Mouse (Mus musculus): ENCODE measurements around the gene Csf1. TPM values are rescaled to one million over a fixed set of nuclear protein-coding genes. Genes with fewer than 3 reads are reported as not detected.

The Csf1 gene
- polyA plus RNA-seq, 1 experiment: 8.5 TPM

GRCm38 (mm10) chr3:107733329-107733728, 26.9 kb downstream of the Csf1 start:
- no peak for DNase-seq (ENCODE audit: low read depth)
- no peak for TF ChIP-seq POLR2A (IDR thresholded peaks at IDR 0.05; ENCODE audit: borderline replicate concordance, extremely low read depth, insufficient read depth, insufficient read length, poor library complexity, severe bottlenecking)
- no peak for TF ChIP-seq CTCF (IDR thresholded peaks at IDR 0.05; ENCODE audit: borderline replicate concordance, extremely low read depth, insufficient read depth, insufficient read length)

GRCm38 (mm10) chr3:107730236-107730635, 30.0 kb downstream of the Csf1 start:
- no peak for TF ChIP-seq POLR2A (IDR thresholded peaks at IDR 0.05; ENCODE audit: borderline replicate concordance, extremely low read depth, insufficient read depth, insufficient read length, poor library complexity, severe bottlenecking)
- TF ChIP-seq CTCF (IDR thresholded peaks at IDR 0.05; ENCODE audit: borderline replicate concordance, extremely low read depth, insufficient read depth, insufficient read length): no peak

GRCm38 (mm10) chr3:107728509-107728908, 31.8 kb downstream of the Csf1 start:
- no peak for DNase-seq (ENCODE audit: low read depth)
- TF ChIP-seq CTCF (IDR thresholded peaks at IDR 0.05; ENCODE audit: borderline replicate concordance, extremely low read depth, insufficient read depth, insufficient read length) (no peak), POLR2A (IDR thresholded peaks at IDR 0.05; ENCODE audit: borderline replicate concordance, extremely low read depth, insufficient read depth, insufficient read length, poor library complexity, severe bottlenecking) (no peak)

More at GRCm38 (mm10) chr3:107730236-107730635, 30.0 kb downstream of the Csf1 start:
- DNase-seq (ENCODE audit: low read depth): no peak

GRCm38 (mm10) chr3:107715971-107716370, 44.3 kb downstream of the Csf1 start:
- TF ChIP-seq CTCF (IDR thresholded peaks at IDR 0.05; ENCODE audit: borderline replicate concordance, extremely low read depth, insufficient read depth, insufficient read length) (no peak), POLR2A (IDR thresholded peaks at IDR 0.05; ENCODE audit: borderline replicate concordance, extremely low read depth, insufficient read depth, insufficient read length, poor library complexity, severe bottlenecking) (no peak)
- DNase-seq (ENCODE audit: low read depth): no peak

GRCm38 (mm10) chr3:107714276-107714933, 45.9 kb downstream of the Csf1 start:
- TF ChIP-seq POLR2A (IDR thresholded peaks at IDR 0.05; ENCODE audit: borderline replicate concordance, extremely low read depth, insufficient read depth, insufficient read length, poor library complexity, severe bottlenecking) (no peak), CTCF (IDR thresholded peaks at IDR 0.05; ENCODE audit: borderline replicate concordance, extremely low read depth, insufficient read depth, insufficient read length) (no peak)
- peak; percentile 31 for DNase-seq (ENCODE audit: low read depth)

- DNase-seq (ENCODE audit: low read depth): no peak
- no peak for TF ChIP-seq CTCF (IDR thresholded peaks at IDR 0.05; ENCODE audit: borderline replicate concordance, extremely low read depth, insufficient read depth, insufficient read length)
- no peak for TF ChIP-seq POLR2A (IDR thresholded peaks at IDR 0.05; ENCODE audit: borderline replicate concordance, extremely low read depth, insufficient read depth, insufficient read length, poor library complexity, severe bottlenecking)
These were observed 48.2 kb downstream of the Csf1 start for GRCm38 (mm10) chr3:107712081-107712480.

GRCm38 (mm10) chr3:107709156-107709555, 51.1 kb downstream of the Csf1 start:
- TF ChIP-seq POLR2A (IDR thresholded peaks at IDR 0.05; ENCODE audit: borderline replicate concordance, extremely low read depth, insufficient read depth, insufficient read length, poor library complexity, severe bottlenecking) (no peak), CTCF (IDR thresholded peaks at IDR 0.05; ENCODE audit: borderline replicate concordance, extremely low read depth, insufficient read depth, insufficient read length) (no peak)
- DNase-seq (ENCODE audit: low read depth): no peak

GRCm38 (mm10) chr3:107707239-107707638, 53.0 kb downstream of the Csf1 start:
- TF ChIP-seq CTCF (IDR thresholded peaks at IDR 0.05; ENCODE audit: borderline replicate concordance, extremely low read depth, insufficient read depth, insufficient read length) (no peak), POLR2A (IDR thresholded peaks at IDR 0.05; ENCODE audit: borderline replicate concordance, extremely low read depth, insufficient read depth, insufficient read length, poor library complexity, severe bottlenecking) (no peak)
- no peak for DNase-seq (ENCODE audit: low read depth)

GRCm38 (mm10) chr3:107706164-107706563, 54.1 kb downstream of the Csf1 start:
- TF ChIP-seq CTCF (IDR thresholded peaks at IDR 0.05; ENCODE audit: borderline replicate concordance, extremely low read depth, insufficient read depth, insufficient read length) (no peak), POLR2A (IDR thresholded peaks at IDR 0.05; ENCODE audit: borderline replicate concordance, extremely low read depth, insufficient read depth, insufficient read length, poor library complexity, severe bottlenecking) (no peak)
- no peak for DNase-seq (ENCODE audit: low read depth)

GRCm38 (mm10) chr3:107704371-107704705, 55.9 kb downstream of the Csf1 start:
- TF ChIP-seq POLR2A (IDR thresholded peaks at IDR 0.05; ENCODE audit: borderline replicate concordance, extremely low read depth, insufficient read depth, insufficient read length, poor library complexity, severe bottlenecking): no peak
- no peak for TF ChIP-seq CTCF (IDR thresholded peaks at IDR 0.05; ENCODE audit: borderline replicate concordance, extremely low read depth, insufficient read depth, insufficient read length)
- no peak for DNase-seq (ENCODE audit: low read depth)

- no peak for DNase-seq (ENCODE audit: low read depth)
- TF ChIP-seq POLR2A (IDR thresholded peaks at IDR 0.05; ENCODE audit: borderline replicate concordance, extremely low read depth, insufficient read depth, insufficient read length, poor library complexity, severe bottlenecking) (no peak), CTCF (IDR thresholded peaks at IDR 0.05; ENCODE audit: borderline replicate concordance, extremely low read depth, insufficient read depth, insufficient read length) (no peak)
These were observed 56.4 kb downstream of the Csf1 start for GRCm38 (mm10) chr3:107703675-107704370.
